Mouse (Mus musculus): ENCODE data around the gene Wfdc1. TPM values are rescaled to one million over a fixed set of nuclear protein-coding genes. Genes with fewer than 3 reads are reported as not detected.

Wfdc1 gene
- polyA plus RNA-seq, 1 experiment from 2014 or later = 2.1 TPM

DNA sequence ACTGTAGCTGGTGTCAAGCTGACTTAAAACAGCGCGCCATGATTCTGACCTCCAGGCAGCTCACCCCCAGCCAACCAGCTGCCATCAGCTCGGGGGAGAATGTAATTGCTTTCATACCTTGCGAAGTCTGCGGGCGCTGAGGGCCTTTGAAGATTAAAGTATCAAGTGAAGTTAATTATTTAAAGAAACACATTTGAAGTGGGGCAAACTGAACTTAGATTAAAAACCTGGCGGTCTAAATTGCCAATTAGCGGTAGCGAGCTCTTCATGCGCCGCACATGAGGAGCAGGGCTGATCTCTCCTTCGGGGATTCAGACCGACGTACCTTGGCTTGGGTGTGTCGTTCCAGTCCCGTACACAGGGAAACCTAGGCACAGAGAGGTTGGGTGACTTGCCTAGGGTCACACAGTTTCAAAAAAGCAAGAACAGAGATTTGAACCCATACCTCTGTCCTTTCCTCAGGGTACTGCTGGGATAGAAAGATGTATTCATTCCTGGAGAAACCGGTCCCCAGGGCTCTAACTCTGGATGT, 21.7 kb upstream of the Wfdc1 start:
- Histone ChIP-seq H3K4me3 (ENCODE audit: low read depth, low read length) (no peak overlapping the region), H3K36me3 (ENCODE audit: control insufficient read depth, insufficient read depth, low read length) (no peaks in the 10 kb centered on the region), H3K4me1 (ENCODE audit: control insufficient read depth, insufficient read depth, low read length) (no peaks in the 10 kb centered on the region), H3K9me3 (replicated peaks; ENCODE audit: control insufficient read depth, low read length) (no peaks in the 10 kb centered on the region), H3K4me2 (no peak overlapping the region), H3K9ac (ENCODE audit: low read depth, low read length) (no peak overlapping the region), H3K27ac (ENCODE audit: low read depth, low read length) (no peak overlapping the region), H3K27me3 (ENCODE audit: control insufficient read depth, insufficient read depth, low read length) (no peaks in the 10 kb centered on the region)
- WGBS (ENCODE audit: insufficient replicate concordance) = 81% methylated on average over 17 of the region's 17 CpGs
- no peak for ATAC-seq (replicated peaks; ENCODE audit: insufficient number of reproducible peaks, low FRiP score, low TSS enrichment)

GRCm38 (mm10) chr8:119644981-119645597, 21.1 kb upstream of the Wfdc1 start:
- 67% methylated on average over 18 of the region's 18 CpGs for WGBS (ENCODE audit: insufficient replicate concordance)
- Histone ChIP-seq H3K27me3 (ENCODE audit: control insufficient read depth, insufficient read depth, low read length) (no peaks in the 10 kb centered on the region), H3K36me3 (ENCODE audit: control insufficient read depth, insufficient read depth, low read length) (no peaks in the 10 kb centered on the region), H3K27ac (ENCODE audit: low read depth, low read length) (no peak overlapping the region), H3K9me3 (replicated peaks; ENCODE audit: control insufficient read depth, low read length) (no peaks in the 10 kb centered on the region), H3K4me1 (ENCODE audit: control insufficient read depth, insufficient read depth, low read length) (no peaks in the 10 kb centered on the region), H3K4me2 (no peak overlapping the region), H3K4me3 (ENCODE audit: low read depth, low read length) (no peak overlapping the region), H3K9ac (ENCODE audit: low read depth, low read length) (no peak overlapping the region)
- ATAC-seq (replicated peaks; ENCODE audit: insufficient number of reproducible peaks, low FRiP score, low TSS enrichment) = no peak

GRCm38 (mm10) chr8:119646197-119646596, 20.0 kb upstream of the Wfdc1 start:
- H3K27ac ChIP-seq (ENCODE audit: low read depth, low read length) = no peak overlapping the region
- H3K36me3 ChIP-seq (ENCODE audit: control insufficient read depth, insufficient read depth, low read length) = no peaks in the 10 kb centered on the region
- H3K4me3 ChIP-seq (ENCODE audit: low read depth, low read length) = no peak overlapping the region
- H3K9me3 ChIP-seq (replicated peaks; ENCODE audit: control insufficient read depth, low read length) = no peaks in the 10 kb centered on the region
- ATAC-seq (replicated peaks; ENCODE audit: insufficient number of reproducible peaks, low FRiP score, low TSS enrichment) = no peak
- WGBS (ENCODE audit: insufficient replicate concordance) = 70% methylated on average over 3 of the region's 3 CpGs
- H3K4me1 ChIP-seq (ENCODE audit: control insufficient read depth, insufficient read depth, low read length) = no peaks in the 10 kb centered on the region
- H3K4me2 ChIP-seq = no peak overlapping the region
- H3K27me3 ChIP-seq (ENCODE audit: control insufficient read depth, insufficient read depth, low read length) = no peaks in the 10 kb centered on the region
- H3K9ac ChIP-seq (ENCODE audit: low read depth, low read length) = no peak overlapping the region

DNA sequence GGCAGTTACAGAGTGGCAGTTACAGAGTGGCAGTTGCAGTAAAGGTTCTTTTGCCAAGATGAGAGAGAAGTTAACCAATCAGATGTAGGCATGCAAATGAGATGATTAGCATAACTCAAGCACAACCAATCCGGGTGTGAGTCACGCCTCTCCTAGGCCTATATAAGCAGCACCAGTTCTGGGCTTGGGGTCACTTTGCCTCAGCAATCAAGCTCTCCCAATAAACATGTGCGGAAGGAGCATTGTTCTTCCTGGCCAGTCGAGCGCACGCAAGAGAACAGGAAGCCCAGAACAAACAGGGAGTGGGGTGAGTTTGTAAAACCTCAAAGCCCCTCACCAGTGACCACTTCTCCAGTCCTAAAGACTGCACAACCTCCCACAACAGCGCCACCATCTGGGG, 19.3 kb upstream of the Wfdc1 start:
- WGBS (ENCODE audit: insufficient replicate concordance) = 77% methylated on average over 7 of the region's 7 CpGs
- H3K4me1 ChIP-seq (ENCODE audit: control insufficient read depth, insufficient read depth, low read length) = no peaks in the 10 kb centered on the region
- H3K27me3 ChIP-seq (ENCODE audit: control insufficient read depth, insufficient read depth, low read length) = no peaks in the 10 kb centered on the region
- H3K27ac ChIP-seq (ENCODE audit: low read depth, low read length) = no peak overlapping the region
- no peaks in the 10 kb centered on the region for H3K36me3 ChIP-seq (ENCODE audit: control insufficient read depth, insufficient read depth, low read length)
- ATAC-seq (replicated peaks; ENCODE audit: insufficient number of reproducible peaks, low FRiP score, low TSS enrichment) = no peak
- H3K4me3 ChIP-seq (ENCODE audit: low read depth, low read length) = no peak overlapping the region
- H3K4me2 ChIP-seq = no peak overlapping the region
- no peak overlapping the region for H3K9ac ChIP-seq (ENCODE audit: low read depth, low read length)
- H3K9me3 ChIP-seq (replicated peaks; ENCODE audit: control insufficient read depth, low read length) = no peaks in the 10 kb centered on the region

DNA sequence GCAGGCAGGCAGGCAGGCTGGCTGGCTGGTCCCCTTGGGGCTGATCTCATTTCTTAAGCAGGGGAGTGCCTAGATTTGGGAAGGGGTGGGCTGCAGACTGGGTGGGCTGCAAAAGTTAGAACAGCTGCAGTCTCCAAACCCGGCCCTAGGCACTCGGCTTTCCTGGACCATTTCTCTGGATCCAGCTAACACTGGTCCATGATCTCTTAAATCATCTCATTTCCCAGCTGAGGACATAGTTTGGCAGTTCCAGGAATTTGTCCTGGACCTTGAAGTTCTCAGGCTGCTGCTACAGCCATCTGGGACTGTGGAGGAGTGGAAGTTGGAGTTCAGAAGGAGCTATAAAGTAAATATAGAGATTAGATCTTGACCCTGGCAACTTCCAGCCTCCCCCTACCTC, 14.8 kb upstream of the Wfdc1 start:
- H3K4me2 ChIP-seq = no peak overlapping the region
- H3K9me3 ChIP-seq (replicated peaks; ENCODE audit: control insufficient read depth, low read length) = no peaks in the 10 kb centered on the region
- H3K4me3 ChIP-seq (ENCODE audit: low read depth, low read length) = no peak overlapping the region
- H3K36me3 ChIP-seq (ENCODE audit: control insufficient read depth, insufficient read depth, low read length) = no peaks in the 10 kb centered on the region
- no peak overlapping the region for H3K27ac ChIP-seq (ENCODE audit: low read depth, low read length)
- peaks cover 4% of the 10 kb centered on the region; the same call in 1 of the 2 replicates for H3K4me1 ChIP-seq (ENCODE audit: control insufficient read depth, insufficient read depth, low read length)
- no peaks in the 10 kb centered on the region for H3K27me3 ChIP-seq (ENCODE audit: control insufficient read depth, insufficient read depth, low read length)
- H3K9ac ChIP-seq (ENCODE audit: low read depth, low read length) = no peak overlapping the region
- no peak for ATAC-seq (replicated peaks; ENCODE audit: insufficient number of reproducible peaks, low FRiP score, low TSS enrichment)
- WGBS (ENCODE audit: insufficient replicate concordance) = 49% methylated on average over 2 of the region's 2 CpGs

DNA sequence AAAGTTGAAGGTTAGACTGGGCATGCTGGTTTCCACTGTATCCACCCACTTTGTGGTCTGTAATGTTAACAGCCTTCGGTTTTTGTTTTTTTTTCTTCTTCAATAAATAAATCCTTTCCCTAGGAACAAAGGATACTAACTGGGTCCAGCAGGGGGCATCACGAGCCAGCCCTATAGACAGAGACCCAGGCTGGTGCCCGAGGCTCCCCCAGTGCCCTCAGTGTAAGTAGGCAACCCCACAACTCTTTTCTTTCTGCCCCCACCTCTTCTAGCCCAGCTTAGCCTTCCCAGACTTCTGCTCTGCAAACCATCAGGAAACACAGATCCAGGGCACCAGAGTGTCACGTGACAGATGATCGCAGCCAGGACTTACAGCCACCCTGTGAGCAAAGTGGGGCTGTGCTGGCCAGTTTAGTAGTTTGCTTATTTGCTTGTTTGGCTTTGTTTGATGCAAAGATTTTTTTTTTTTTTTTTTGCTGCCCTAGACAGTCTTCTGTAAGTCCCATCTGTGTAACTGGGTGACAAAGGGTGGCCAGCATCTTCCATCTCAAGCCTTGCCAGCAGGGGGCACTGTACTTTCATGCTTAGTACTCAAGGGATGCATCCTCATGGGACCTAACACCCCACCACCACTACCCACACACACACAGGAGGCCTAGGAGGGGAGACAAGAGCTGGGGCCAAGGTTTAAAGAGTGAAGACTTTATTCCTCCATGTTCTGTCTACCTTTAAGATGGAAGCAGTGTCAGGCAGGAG, 9.3 kb upstream of the Wfdc1 start:
- Histone ChIP-seq H3K4me1 (ENCODE audit: control insufficient read depth, insufficient read depth, low read length) (peaks cover 15% of the 10 kb centered on the region), H3K4me2 (no peak overlapping the region), H3K9me3 (replicated peaks; ENCODE audit: control insufficient read depth, low read length) (no peaks in the 10 kb centered on the region), H3K4me3 (ENCODE audit: low read depth, low read length) (no peak overlapping the region), H3K27me3 (ENCODE audit: control insufficient read depth, insufficient read depth, low read length) (no peaks in the 10 kb centered on the region), H3K36me3 (ENCODE audit: control insufficient read depth, insufficient read depth, low read length) (no peaks in the 10 kb centered on the region), H3K9ac (ENCODE audit: low read depth, low read length) (no peak overlapping the region), H3K27ac (ENCODE audit: low read depth, low read length) (no peak overlapping the region)
- no peak for ATAC-seq (replicated peaks; ENCODE audit: insufficient number of reproducible peaks, low FRiP score, low TSS enrichment)
- WGBS (ENCODE audit: insufficient replicate concordance) = 55% methylated on average over 5 of the region's 5 CpGs

GRCm38 (mm10) chr8:119661081-119661480, 5.1 kb upstream of the Wfdc1 start:
- H3K9me3 ChIP-seq (replicated peaks; ENCODE audit: control insufficient read depth, low read length) = no peaks in the 10 kb centered on the region
- peaks cover 15% of the 10 kb centered on the region for H3K4me1 ChIP-seq (ENCODE audit: control insufficient read depth, insufficient read depth, low read length)
- H3K36me3 ChIP-seq (ENCODE audit: control insufficient read depth, insufficient read depth, low read length) = no peaks in the 10 kb centered on the region
- H3K9ac ChIP-seq (ENCODE audit: low read depth, low read length) = no peak overlapping the region
- WGBS (ENCODE audit: insufficient replicate concordance) = 7% methylated on average over 9 of the region's 9 CpGs
- no peaks in the 10 kb centered on the region for H3K27me3 ChIP-seq (ENCODE audit: control insufficient read depth, insufficient read depth, low read length)
- no peak overlapping the region; the same call in 1 of the 2 replicates for H3K27ac ChIP-seq (ENCODE audit: low read depth, low read length)
- no peak overlapping the region for H3K4me3 ChIP-seq (ENCODE audit: low read depth, low read length)
- ATAC-seq (replicated peaks; ENCODE audit: insufficient number of reproducible peaks, low FRiP score, low TSS enrichment) = 0 out of 2 replicates have a peak, but pooled peaks have one; percentile 32
- peak overlapping the region; percentile 12; the same call in 1 of the 2 replicates for H3K4me2 ChIP-seq

GRCm38 (mm10) chr8:119661892-119662291, 4.3 kb upstream of the Wfdc1 start:
- no peak overlapping the region for H3K9ac ChIP-seq (ENCODE audit: low read depth, low read length)
- no peaks in the 10 kb centered on the region for H3K9me3 ChIP-seq (replicated peaks; ENCODE audit: control insufficient read depth, low read length)
- 70% methylated on average over 6 of the region's 6 CpGs for WGBS (ENCODE audit: insufficient replicate concordance)
- no peak overlapping the region for H3K27ac ChIP-seq (ENCODE audit: low read depth, low read length)
- peaks cover 21% of the 10 kb centered on the region for H3K4me1 ChIP-seq (ENCODE audit: control insufficient read depth, insufficient read depth, low read length)
- ATAC-seq (replicated peaks; ENCODE audit: insufficient number of reproducible peaks, low FRiP score, low TSS enrichment) = no peak
- no peak overlapping the region for H3K4me3 ChIP-seq (ENCODE audit: low read depth, low read length)
- no peaks in the 10 kb centered on the region for H3K36me3 ChIP-seq (ENCODE audit: control insufficient read depth, insufficient read depth, low read length)
- H3K27me3 ChIP-seq (ENCODE audit: control insufficient read depth, insufficient read depth, low read length) = no peaks in the 10 kb centered on the region
- H3K4me2 ChIP-seq = no peak overlapping the region
